Mouse (Mus musculus) spleen, postnatal 10 days (tissue): Measurements from ENCODE around the gene Senp1.

Source experiments
- DNase-seq, 2 experiments: peaks; one replicate each; pipeline ENCODE4 v3.0.0; 2021 to 2022; ENCODE audit warnings: low spot score in 2 of 2

The Senp1 gene

GRCm38 (mm10) chr15:98048918-98049700 is 44.4 kb downstream of the Senp1 start:
- no peak for DNase-seq

DNA sequence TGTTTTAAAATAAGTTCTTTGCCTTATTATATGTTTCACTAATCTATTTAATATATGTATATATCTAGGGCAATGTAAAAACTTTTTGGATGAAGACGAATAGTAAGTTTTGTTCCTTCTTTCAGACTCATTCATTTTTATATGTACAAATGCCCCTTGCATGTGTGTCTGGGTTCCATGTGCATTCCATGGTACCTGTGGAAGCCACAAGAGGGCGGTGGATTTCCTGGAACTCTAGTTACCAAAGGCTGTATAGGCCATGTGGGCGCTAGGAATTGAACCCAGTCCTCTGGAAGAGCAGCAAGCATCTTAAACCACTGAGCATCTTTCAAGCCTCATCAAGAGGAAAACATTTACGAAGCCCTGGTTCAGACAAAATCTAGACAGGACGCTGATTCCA is 49.2 kb downstream of the Senp1 start:
- no peak for DNase-seq

- no peak for DNase-seq
Observed at GRCm38 (mm10) chr15:98043967-98044366, 49.6 kb downstream of the Senp1 start.

GRCm38 (mm10) chr15:98042508-98042907 is 51.0 kb downstream of the Senp1 start:
- DNase-seq = no peak

DNA sequence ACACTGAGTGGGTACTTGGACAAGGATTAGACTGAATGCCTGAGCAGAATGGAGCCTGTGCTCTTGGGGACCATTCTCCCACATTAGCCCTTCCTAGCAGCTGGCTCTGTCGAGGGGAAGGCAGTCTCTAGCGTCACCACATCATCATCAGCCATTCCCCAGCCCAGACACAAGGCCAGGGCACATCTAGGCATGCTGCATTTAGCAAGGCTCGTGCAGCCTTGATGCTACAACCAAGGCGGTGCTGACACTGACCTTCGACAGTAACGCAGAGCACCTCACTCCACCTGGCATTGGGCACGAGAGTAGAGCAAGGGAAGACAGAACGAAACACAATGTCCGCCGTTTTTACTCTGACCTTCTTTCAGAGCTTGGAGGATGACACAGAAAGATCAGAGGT is 53.9 kb downstream of the Senp1 start:
- no peak for DNase-seq

- DNase-seq = no peak
Observed at GRCm38 (mm10) chr15:98036578-98036977, 57.0 kb downstream of the Senp1 start.

DNA sequence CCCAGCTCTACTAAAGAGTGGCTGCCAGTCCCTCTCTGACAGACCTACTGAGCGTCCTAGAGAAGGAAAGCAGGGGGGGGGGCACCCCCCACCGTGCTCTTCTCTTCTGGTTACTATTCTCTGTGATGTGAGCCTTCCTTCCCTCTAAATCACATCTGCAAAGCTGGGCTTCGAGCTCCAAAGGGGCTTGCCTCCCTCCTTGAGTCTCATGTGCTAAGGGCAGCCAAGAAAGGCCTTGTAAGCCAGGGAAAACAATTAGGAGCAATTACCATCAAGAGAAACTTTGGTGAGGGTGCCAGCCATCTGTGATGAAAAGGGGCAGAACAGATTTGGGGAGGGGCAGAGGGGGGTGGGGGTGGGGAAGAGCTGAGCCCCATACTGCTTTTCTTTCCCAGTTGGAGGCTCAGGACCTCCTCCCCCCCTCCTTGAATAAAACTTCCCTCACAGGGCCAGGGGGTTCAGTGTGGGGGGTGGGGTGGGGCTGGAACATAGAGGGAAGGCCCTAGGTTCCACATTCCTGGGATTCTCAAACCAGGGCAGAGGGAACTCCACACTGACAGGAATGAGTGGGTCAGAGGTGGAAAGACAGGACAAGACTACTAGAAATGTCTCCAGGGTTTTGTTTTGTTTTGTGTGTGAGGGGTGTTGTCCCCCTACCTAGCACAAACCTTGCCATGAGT is 58.3 kb downstream of the Senp1 start:
- DNase-seq = no peak

GRCm38 (mm10) chr15:98033233-98033748 is 60.3 kb downstream of the Senp1 start:
- no peak for DNase-seq

- DNase-seq = no peak
Observed at GRCm38 (mm10) chr15:98029798-98030197, 63.7 kb downstream of the Senp1 start.

DNA sequence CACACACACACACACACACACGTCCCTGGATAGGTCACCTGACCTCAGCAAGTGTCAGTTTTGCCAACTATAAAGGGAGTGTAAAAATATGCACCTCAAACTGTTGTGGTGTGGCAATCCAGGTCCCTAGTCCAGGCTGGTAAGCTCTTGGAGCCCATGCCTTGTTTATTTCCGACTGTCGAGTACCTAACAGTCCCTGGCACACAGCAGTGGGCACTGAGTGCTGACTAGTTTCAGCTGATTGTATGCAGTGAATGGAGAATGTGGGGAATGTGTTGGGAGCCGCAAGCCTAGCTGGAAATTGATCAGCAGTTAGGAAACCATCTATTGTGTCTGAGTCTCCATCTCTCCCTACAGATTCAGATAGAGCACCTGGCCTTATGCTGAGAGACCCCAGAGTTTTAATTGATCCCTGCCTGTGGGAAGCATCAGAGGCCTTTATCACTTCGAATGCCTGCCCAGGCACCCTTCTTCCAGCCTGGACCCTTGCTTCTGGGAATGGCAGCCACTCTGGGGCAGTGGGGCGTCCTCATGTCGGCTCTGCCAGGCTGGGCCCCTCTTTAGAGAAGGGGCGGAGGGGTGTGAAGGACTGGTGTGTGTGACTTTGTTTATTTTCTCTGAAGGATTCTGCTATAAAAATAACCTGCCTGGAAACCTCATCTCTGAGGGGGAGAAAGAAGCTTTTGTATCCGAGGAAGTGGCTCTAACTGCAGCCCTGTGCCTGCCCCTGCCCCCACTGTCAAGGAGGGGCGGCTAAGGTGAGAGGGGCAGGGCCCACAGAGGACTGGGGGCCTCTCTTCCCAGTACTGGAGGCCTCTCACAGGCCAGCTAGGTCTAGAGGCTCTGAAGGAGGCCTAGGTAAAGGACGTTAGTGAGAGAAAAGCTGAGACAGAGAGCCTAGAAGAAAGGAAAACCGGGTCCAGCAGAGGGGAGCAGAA is 66.3 kb downstream of the Senp1 start:
- no peak for DNase-seq

DNA sequence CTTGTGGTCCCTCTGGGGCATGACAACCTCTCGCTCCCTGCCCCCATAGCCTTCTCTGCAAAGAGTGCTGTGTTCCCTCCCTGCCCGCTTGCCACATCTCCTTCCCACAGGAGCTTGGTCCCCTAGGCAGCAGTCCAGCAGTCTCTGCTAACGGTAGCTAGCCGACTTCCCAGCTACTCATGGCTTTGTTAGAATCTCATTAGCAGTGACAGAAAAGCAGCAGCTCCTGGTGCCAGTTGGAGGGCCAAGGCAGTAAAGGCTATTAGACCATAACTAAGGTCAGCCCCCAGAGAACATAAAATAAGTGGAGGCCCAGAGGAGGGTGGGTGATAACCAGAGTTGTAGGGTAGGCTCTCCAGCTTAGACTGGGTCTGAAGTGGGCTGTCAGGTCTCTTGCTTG is 67.9 kb downstream of the Senp1 start:
- DNase-seq = no peak

GRCm38 (mm10) chr15:98023137-98023536 is 70.4 kb downstream of the Senp1 start:
- DNase-seq = no peak

- no peak for DNase-seq
Observed at GRCm38 (mm10) chr15:98021886-98022285, 71.7 kb downstream of the Senp1 start.

GRCm38 (mm10) chr15:98019047-98019446 is 74.5 kb downstream of the Senp1 start:
- DNase-seq = no peak

DNA sequence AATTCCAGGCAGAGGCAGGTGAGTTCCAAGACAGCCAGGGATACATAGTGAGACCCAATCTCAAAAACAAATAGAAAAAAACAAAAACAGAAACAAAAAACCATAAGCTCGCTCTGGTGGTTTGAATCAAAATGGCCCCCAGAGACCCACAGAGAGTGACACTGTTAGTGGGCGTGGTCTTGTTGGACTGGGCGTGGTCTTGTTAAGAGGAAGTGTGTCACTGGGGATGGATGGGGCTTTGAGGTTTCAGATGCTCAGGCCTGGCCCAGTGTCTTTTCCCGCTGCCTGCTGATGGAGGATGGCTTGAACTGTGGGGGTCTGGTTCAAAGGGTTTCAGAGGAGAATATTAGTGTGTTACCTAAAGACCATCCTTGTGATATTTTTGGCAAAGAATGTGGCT is 75.6 kb downstream of the Senp1 start:
- no peak for DNase-seq

DNA sequence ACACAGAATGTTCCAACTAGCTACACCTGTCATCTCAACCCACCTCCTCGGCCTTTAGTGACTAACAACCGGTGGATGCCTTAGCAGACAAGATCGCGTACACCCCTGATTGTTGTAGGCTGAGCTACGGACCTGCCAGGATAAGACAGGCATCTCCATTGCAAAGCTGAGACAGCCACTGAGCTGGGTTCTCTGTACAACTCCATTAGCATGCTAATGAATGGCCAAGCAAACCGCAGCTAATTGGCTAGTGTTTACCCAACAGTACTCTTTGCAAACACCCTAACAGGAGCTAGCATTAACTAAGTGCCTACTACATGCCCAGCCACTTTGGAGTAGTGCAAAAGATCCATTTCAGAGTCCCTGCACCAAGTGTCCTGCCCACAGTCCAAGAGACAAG is 80.7 kb downstream of the Senp1 start:
- no peak for DNase-seq

DNA sequence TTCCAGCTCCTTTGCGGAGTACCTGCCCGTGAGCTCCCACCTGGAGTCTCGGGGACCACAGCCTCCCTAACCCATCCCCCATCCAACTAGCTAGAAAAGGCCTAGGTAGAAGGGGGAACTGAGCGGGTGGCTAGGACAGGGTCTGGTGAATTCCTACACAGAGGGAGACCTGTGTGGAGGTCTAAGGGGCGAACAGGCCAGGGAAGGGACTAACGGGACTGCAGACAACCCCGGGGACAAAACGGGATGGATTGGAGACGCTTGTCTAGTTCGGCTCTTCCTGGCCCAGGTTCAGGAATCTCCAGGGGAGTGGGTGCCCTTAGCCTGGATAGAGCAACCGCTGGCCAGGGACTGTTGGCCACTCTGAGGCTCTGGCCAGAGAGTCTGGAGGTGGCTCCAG is 88.4 kb downstream of the Senp1 start:
- DNase-seq = no peak

DNA sequence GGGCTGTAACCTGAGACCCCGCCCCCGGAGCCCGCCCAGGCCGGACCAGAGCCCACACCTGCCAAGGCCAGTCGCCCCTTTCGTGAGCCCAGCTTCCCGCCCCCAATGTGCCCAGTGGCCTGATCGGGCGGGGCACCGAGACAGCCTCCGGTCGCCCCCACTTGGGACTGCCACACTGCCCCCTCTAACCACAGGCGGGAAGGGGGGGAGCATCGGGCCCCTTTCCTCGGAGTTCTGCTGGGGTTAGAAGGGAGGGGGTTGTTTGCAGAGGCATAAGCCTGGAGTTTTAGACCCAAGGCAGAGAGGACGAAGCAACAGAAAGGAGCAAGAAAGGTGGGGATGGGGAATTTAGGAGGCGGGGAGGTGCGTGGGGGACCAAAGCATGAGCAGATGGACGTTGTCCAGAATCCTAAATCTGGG is 88.8 kb downstream of the Senp1 start:
- no peak for DNase-seq

- no peak for DNase-seq
Observed at GRCm38 (mm10) chr15:98003822-98004739, 89.5 kb downstream of the Senp1 start, which contains the start of gene Col2a1. TSS of gene Col2a1 (minus strand) at chr15:98004695.

DNA sequence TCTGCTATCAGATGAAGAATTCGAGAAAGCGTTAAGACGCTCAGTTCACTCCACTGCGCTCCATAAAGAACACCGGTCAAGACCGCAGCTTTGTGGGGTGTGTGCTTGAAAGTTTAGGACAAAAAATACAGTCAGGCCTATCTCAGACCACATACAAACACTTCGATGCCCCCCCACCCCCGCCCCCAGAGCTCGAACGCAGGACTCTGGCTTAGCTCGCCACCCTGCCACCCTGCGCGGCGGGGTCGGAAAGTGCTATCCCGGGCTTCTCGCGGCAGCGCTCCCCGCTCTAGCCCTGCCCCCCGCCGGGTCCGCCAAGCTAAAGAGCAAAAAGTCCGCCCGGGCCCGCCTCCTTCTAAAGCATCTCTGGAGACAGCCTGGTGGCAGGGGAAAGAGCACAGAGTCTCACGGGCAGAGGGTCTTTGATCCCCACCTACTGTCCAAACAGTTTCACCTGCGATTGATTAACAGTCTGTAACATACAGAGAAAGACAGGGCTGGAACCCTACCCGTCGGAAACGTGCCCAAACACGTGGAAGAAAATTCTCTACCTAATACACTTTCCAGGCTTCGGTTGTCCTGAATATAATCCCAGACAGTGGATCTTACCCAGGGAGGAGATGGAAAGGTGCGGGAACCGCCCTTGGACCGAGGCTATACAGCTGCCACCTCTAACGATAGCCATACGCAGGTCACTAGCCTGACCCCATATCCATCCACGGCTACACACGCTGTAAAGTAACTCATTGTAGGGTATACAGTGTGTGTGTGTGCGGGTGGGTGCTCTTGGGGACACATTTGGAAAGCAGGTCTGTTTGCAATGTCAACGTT is 90.3 kb downstream of the Senp1 start:
- DNase-seq = no peak
